Mouse (Mus musculus): ENCODE results near the gene Fate1. TPM values are rescaled to one million over a fixed set of nuclear protein-coding genes. Genes with fewer than 3 reads are reported as not detected.
A peak's percentile ranks its signal among the peaks of the same experiment; 100 is the strongest.
"Not testable (repeated sequence)": the region's sequence is repeated elsewhere in the genome, so short reads cannot be mapped to it uniquely, and the experiment has no call there.

Gene Fate1
- total RNA-seq (2021), result not detected
- long read RNA-seq, experiment 1, result 0 reads
- long read RNA-seq, experiment 2, result 0 reads

DNA sequence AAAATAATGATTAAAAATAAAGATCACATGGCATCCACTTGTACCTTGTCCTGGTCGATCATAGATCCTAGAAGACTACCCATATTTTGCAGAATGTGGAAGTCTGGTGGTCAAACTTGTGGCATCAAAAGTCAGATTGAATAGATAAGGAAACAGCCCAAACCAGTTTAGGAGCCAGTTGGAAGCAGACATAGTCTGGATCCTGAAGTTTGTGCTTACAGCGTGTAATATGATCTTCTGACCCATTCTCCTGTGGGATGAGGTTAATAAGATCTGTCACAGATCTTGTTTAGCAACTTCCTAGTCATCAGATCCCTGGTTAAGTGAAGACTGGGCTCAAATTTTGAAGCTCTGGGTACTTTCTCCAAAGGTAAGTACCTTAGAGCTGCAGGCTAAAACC lies at the start of gene Fate1:
Gene Fate1 (plus strand): TSS at position 301 of the 400 bp plus-strand sequence.
- no peak for DNase-seq

- peak; percentile 50 for DNase-seq
Measured at GRCm38 (mm10) chrX:71946631-71947030, 26.2 kb upstream of the Fate1 start.

- DNase-seq, result no peak
Measured at GRCm38 (mm10) chrX:71958366-71958765, 14.4 kb upstream of the Fate1 start.

- peak; percentile 42 to 60 for DNase-seq
Measured at GRCm38 (mm10) chrX:71962073-71963051, 10.4 kb upstream of the Fate1 start, which contains the start of gene Prrg3. TSS of gene Prrg3 (plus strand) at chrX:71962624.

- DNase-seq, result no peak
Measured at GRCm38 (mm10) chrX:71963275-71963912, 9.4 kb upstream of the Fate1 start.

DNA sequence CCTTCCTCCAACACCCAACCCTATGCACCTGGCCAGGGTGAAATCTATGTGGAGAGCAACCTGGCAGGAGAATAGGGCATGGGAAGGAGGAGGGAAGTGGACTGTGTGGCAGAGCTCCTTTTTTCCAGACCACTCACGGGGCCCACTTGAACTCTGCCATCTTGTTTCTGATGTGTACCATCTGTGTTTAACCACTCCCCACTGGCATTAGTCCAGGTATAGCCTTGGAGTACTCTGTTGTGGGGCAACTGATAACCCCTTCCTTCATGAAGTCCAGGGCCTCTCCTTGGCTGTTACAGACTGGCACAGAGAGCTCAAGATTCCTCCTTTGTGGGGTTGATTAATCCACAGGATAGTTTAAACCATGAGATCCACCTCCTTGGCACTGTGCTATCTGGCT lies 4.6 kb upstream of the Fate1 start:
- no peak for DNase-seq

- no peak for DNase-seq
Measured at GRCm38 (mm10) chrX:71968816-71969215, 4.0 kb upstream of the Fate1 start.

- no peak for DNase-seq
Measured at GRCm38 (mm10) chrX:71971325-71971724, 1.5 kb upstream of the Fate1 start.

- DNase-seq, result not testable (repeated sequence)
Measured at GRCm38 (mm10) chrX:71977681-71978080, 4.9 kb downstream of the Fate1 start.

GRCm38 (mm10) chrX:71980443-71980842 lies 7.7 kb downstream of the Fate1 start:
- DNase-seq, result peak in 1 of 2 experiments; percentile 9

DNA sequence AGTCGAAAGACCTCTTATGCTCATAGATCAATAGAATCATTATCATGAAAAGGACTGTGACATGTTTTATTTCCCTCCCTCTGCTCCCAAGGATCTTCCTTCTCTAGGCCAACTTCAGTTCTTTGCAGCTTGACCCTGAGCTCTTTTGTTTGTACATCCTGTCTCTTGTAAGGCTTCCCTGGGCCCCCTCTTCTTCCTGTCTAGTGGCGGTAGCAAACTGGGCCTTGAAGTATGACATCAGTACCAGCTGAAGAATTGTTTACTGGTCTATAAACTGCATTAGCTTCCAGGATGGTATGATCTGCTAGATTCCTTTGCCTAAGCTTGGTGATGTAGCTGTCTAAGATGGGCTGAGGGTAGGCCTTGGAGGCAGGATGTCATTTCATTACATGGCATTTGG lies 8.5 kb downstream of the Fate1 start:
- DNase-seq, result peak in 1 of 2 experiments; percentile 6

GRCm38 (mm10) chrX:71983205-71983604 lies 10.4 kb downstream of the Fate1 start:
- no peak for DNase-seq

DNA sequence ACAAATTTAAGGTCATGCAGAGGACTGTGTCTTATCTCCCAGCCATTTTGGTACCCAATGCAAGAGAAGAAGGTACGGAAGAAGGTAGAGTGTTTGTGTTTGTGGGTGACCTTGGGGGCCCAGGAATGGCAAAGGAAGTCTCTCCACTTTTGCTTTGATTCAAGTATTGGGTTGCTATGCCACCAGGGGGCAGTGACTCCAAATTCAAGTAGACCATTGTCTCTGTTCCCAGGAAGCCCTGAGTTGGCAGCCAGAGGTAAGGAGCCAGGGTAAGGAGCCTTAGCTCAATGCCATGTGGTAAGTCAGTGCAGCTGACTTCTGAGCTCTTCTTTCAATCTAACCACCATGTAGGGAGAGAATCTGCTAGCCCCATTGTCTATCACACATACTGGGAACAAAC lies 11.0 kb downstream of the Fate1 start:
- DNase-seq, result peak; percentile 19 to 44

- DNase-seq, result no peak
Measured at GRCm38 (mm10) chrX:71991549-71991948, 18.8 kb downstream of the Fate1 start, which contains the start of gene Cnga2. TSS of gene Cnga2 (plus strand) at chrX:71991849.

GRCm38 (mm10) chrX:71995972-71996371 lies 23.2 kb downstream of the Fate1 start:
- no peak for DNase-seq

DNA sequence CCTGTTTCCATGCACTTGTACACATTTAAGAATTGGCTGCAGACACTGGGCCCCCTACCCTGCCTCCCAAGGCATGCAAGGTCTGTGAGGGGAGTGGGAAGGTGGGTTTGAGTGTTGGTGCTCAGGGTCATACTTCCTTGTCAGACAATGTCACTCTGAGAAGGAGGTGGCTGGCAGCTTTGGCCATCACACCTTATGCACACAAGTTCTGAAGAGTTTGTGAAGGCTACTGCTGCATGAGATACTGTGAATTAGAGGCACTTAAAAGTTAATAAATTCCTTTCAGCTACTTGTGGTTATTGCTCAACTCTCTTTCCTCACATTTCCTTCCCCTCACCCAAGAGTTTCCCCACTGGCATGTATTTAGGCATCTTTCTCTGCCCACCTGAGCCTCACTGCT lies 37.1 kb downstream of the Fate1 start:
- DNase-seq, result no peak

- DNase-seq, result peak; percentile 3 to 12
Measured at GRCm38 (mm10) chrX:72012236-72012635, 39.5 kb downstream of the Fate1 start.

- DNase-seq, result peak; percentile 26 to 41
Measured at GRCm38 (mm10) chrX:72012804-72013203, 40.0 kb downstream of the Fate1 start.

GRCm38 (mm10) chrX:72022241-72022640 lies 49.5 kb downstream of the Fate1 start:
- DNase-seq, result no peak

DNA sequence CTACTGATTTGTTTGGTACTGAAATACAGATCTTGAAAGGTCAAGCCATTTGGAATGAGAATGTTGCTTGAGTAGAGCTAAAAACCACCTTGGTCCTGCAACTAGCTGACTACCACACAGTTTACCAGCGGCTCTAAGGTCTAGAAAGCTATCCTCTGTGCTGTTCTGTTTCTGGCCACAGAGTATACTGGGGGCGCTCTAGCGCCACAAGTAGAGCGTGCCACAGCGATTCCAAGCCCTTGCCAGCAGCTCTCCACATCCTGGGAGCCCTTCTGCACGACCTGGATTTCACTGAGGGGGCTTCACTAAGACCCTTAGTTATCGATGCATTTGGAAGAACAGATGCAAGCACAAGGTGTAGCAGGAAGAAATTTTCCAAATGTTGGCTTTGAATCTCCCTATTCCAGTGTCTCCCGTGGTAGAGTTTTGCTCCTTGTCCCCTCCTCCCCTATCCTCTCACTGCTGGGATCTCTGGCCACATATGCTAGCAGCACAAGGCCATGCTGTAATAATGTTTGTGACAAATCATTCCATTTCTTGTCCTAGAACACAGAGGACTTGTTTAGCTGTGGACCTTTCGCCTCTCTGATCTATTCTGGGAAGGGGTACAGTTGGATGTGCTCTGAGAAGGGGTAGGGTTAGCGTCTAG lies 50.1 kb downstream of the Fate1 start:
- peak; percentile 15 to 31 for DNase-seq

GRCm38 (mm10) chrX:72023542-72023941 lies 50.8 kb downstream of the Fate1 start:
- no peak for DNase-seq
